Mouse (Mus musculus) kidney, postnatal 4 days (tissue): ENCODE data around the gene Gm20538.

Source experiments
- DNase-seq, 2 experiments: peaks; one replicate each; pipeline ENCODE4 v3.0.0; 2021; ENCODE audit warnings: mixed read lengths in 2 of 2

Gm20538 gene

DNA sequence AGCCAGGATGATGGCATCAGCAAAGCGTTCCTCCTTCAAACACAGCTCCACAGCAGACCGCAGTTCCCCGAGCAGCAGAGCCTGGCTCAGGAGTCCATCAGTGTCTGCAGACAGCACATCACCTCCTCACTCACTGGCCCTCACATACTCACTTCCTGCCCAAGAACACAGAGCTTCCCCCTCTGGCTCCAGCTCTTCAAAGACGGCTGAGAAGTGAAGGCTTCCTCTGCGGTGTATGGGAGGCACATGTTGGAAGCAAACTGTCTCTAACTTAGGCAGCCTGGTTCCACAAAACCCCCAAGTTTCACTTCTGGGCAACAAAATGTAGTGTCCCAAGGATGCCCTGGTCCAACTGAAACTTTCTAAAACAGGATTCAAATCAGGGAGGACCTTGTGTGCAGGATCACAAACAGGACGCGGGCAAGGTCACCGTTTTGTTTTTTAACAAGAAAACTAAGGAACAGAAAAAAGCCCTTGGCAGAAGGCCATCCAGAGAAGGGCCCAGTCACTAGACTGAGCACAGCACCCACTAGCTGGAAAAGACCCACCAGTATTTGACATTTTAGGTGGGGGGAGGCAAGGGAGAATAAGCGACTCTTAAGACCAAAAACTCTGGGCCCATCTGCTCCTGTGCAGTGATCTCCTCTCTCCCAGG lies 27.0 kb downstream of the Gm20538 start:
- no peak for DNase-seq

DNA sequence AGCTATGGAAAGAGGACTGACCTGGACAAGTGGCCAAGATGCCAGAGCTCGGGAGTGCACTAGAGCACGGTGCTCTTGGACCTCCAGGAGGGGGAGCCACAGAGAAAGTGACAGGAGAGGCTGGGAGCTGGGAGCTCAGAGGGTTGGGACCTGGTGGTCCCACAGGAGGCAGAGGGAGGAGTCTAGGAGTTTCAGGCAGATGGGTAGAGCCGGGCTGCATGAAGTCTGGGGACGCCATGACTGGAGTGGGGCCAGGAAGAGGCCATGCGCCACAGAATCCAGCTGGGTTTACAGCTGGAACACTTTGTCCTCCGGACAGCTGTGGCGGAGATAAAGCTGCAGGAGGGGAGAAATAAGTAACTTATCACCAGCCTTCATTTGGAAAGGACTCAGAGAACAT lies 33.5 kb downstream of the Gm20538 start:
- peak; percentile 81 to 85 for DNase-seq

GRCm38 (mm10) chr19:44517996-44518768 lies 34.4 kb downstream of the Gm20538 start:
- DNase-seq = peak; percentile 61 to 75

DNA sequence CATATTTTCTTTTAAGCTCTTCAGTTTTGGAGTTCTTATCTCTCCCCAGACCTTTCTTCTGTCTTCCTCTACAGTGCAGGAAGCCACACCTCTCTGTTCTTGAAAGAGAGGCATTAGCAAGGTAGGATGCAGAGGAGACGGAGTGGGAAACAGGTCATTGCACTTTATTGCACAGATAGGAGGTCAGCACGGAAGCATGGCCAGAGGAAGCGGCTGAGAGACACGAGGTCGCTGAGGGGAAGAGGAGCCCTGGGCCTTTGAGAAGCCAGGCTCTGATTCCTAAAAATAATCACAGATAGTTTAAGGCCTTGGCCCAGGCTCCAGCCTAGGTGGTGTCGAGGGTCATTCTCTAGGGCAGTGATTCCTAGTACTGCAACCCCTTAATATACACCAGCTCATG lies 36.9 kb downstream of the Gm20538 start:
- no peak for DNase-seq

DNA sequence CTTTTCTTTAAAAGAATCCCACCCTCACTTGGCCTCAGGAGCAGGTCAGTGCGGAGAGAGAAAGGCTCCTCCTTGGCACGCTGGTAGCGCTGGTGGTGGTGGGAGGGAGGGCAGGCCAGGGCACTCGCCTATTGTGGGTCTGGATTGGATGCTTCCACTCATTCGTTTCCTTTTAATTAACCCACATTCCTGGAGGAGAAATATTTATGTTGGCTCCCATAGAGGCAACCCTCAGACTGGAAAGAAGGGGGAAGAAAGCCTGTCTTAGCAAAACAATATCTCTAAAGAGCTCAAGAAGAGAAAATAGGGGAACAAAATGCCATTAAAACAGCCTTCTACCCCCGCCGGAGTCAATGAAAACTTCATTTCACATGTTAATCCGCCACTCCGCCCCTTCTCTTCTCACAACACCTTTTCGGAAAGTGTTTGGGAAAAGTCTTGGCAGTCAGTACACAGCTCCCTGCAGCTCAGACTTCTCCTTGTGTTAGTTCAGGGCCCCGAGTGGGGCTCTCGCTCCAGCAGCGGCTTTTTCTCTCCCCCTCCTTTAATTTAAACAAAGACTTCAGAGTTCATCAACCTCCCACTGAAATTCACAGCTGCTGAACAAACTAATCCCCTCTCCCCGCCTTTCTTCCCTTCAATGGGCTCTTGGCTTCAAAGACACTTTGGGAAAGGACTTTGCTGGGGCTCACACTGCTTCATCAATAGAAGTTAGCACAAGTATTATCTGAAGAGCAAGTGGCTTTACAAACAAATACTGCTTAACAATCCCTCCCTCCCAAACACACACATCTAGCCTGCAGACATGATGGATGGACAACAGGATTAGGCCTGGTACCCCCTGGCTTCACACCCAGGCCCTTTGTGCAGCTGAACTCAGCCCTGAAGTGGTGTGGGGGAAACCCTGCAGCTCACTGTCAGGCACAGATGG lies 37.8 kb downstream of the Gm20538 start:
- peak; percentile 53 to 72 for DNase-seq

GRCm38 (mm10) chr19:44513921-44514482 lies 38.6 kb downstream of the Gm20538 start:
- peak in 1 of 2 experiments; percentile 15 for DNase-seq

- peak; percentile 50 to 63 for DNase-seq
Observed at GRCm38 (mm10) chr19:44513054-44513833, 39.4 kb downstream of the Gm20538 start.

GRCm38 (mm10) chr19:44512601-44513000 lies 40.0 kb downstream of the Gm20538 start:
- no peak for DNase-seq

DNA sequence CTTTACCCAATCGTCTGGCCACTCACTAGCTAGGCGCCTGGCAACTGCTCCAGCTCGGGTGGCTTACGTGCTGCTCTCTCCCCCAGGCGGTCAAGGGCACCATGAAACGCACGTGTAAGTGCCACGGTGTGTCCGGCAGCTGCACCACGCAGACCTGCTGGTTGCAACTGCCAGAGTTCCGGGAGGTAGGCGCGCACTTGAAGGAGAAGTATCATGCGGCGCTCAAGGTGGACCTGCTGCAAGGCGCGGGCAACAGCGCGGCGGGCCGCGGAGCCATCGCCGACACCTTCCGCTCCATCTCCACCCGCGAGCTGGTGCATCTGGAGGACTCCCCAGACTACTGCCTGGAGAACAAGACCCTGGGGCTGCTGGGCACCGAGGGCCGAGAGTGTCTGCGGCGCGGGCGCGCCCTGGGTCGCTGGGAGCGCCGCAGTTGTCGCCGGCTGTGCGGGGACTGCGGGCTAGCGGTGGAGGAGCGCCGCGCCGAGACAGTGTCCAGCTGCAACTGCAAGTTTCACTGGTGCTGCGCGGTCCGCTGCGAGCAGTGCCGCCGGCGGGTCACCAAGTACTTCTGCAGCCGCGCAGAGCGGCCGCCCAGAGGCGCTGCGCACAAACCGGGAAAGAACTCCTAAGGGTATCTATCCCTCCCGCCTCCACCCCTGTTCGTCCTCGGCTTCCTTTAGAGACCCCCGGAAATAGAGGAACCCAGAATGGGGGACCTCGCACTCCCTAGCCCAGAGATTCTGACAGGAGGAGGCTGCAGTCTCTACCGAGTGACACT lies 41.0 kb downstream of the Gm20538 start:
- DNase-seq = peak; percentile 72 to 80

- no peak for DNase-seq
Observed at GRCm38 (mm10) chr19:44510534-44511175, 42.0 kb downstream of the Gm20538 start.

GRCm38 (mm10) chr19:44502741-44503140 lies 49.9 kb downstream of the Gm20538 start:
- DNase-seq = no peak

- no peak for DNase-seq
Observed at GRCm38 (mm10) chr19:44501925-44502324, 50.7 kb downstream of the Gm20538 start.

DNA sequence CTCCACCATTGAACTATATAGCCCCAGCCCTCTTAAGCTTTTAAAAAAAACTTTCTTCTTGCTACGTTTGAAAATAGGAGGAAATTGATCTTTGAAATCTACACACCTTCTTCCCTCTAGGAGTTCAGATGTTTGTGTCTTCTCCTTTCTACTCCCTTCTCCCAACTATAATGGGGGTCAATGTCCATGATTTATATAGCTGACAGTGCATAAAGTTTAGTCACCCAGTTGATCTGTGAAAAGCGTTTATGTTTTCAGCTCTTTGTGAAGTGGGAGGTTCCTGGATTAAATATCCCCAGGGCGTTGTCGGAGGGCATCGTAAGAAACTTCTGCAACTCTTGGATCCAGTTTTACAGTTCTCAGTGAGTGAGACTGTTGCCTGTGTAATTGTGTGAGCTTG lies 52.4 kb downstream of the Gm20538 start:
- no peak for DNase-seq

DNA sequence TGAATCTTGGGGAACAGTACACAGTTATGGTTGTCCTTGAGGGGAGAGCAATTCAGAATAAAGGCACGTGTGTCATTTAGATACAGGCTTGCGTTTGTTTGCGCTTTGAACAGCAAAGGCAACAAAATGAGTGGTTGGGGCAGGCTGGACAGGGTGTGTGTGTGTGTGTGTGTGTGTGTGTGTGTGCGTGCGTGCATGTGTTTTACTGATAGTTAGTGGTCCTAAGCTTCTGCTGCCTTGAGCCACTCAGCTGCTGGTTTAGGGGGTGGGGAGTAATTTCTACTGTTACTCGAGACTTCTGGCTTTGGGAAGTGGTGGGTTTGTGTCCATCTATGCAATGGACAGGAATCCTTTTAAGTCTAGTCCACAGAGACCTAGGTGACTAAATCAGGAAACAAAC lies 53.7 kb downstream of the Gm20538 start:
- peak in 1 of 2 experiments; percentile 25 for DNase-seq

- DNase-seq = no peak
Observed at GRCm38 (mm10) chr19:44496941-44497340, 55.7 kb downstream of the Gm20538 start.

DNA sequence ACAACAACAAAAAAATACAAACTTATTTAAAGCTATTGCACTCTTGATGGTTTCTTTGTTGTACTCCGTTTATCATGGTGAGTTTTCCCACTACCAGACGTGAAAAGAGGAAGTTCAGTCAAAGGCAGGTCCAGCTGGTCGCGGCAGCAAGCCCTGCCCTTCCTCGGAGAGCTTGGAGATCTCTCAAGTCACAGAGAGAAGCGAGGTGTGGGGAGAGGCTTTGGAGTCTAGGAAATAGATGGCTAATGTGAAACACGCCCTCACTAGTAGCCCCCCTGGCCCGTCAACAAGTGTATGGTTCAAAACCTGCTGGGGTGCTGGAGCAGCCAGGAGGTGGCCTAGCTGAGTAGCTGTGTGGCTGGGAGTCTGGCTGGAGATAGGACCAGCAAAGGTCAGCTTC lies 56.1 kb downstream of the Gm20538 start:
- DNase-seq = no peak
